Mouse (Mus musculus) C3H10T1/2 (cell line): ENCODE results near the gene Vmn1r208. TPM values are rescaled to one million over a fixed set of nuclear protein-coding genes. Genes with fewer than 3 reads are reported as not detected.

Experiments
- polyA plus RNA-seq, 2 experiments: library from polyadenylated mRNA; unstranded; fragments of >200 nt; fragmentation: generic; extraction: Trizol; gene quantifications; one replicate each; pipeline ENCODE4 v1.2.1; 2012; ENCODE audit warnings: missing spikeins in 2 of 2

Vmn1r208 gene
- polyA plus RNA-seq = not detected

DNA sequence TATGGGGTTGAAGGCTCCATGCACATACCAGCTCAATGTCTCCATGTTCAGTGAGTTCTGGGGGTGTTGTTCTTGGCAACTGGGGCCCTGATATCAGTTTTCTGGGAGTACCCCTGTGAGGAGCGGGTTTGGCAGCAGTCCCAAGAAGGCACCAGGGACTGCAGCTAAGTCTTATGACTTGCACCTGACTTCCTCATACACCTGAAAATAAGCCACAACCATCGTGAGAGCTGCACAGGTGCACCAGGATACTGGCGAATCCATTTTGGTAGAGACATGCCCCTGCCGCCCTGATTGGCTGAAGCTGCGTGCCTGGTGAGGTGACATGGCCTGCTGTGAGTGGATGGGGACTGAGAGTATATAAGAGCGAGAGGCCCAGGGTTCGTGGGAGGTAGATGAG, at the start of gene Vmn1r208:
Gene Vmn1r208, minus strand, starts transcription at position 101 of the 400 bp plus-strand sequence.

DNA sequence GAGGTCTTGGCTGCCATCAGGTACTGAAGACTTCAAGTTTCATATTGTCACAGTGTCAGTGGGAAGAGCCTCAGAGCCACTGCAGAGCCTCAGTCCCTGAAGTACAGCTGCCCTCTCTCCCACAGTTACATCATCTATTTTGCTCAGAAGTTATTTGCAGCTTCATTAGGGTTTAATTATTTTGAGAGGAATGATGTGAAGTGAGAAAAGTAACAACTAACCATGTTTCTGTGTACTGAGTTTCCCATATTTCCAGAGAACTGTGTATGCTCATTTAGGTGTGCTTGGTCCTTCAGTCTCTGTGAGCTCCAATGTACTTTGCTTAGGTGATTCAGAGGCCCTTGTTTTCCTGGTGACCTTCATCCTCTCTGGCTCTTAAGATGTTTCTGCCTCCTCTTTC, 32.4 kb upstream of the Vmn1r208 start, which contains the start of gene Vmn1r209:
Gene Vmn1r209, minus strand, starts transcription at position 101 of the 400 bp plus-strand sequence.

DNA sequence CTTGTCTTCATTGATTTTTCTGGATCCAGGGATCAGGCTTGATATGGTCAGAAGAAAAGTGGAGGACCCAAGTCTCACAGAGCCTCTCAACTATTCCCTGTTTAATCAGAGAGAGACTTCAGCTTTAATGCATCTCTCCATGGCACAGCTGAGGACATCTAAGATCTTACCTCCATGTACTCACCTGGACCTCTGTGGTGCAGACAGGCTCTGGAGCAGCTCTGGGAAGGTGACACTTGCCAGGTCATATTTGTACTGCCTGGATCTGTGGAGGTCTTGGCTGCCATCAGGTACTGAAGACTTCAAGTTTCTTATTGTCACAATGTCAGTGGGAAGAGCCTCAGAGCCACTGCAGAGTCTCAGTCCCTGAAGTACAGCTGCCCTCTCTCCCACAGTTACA, 47.7 kb downstream of the Vmn1r208 start, which contains the start of gene Vmn1r207-ps:
Gene Vmn1r207-ps, minus strand, starts transcription at position 101 of the 400 bp plus-strand sequence.

Other genes starting within 250 kb of the Vmn1r208 start
- gene Vmn1r204, start 224.2 kb downstream of the Vmn1r208 start, polyA plus RNA-seq = not detected
- gene Vmn1r205, start 184.4 kb downstream of the Vmn1r208 start, polyA plus RNA-seq = not detected
- gene Vmn1r206, start 153.1 kb downstream of the Vmn1r208 start, polyA plus RNA-seq = not detected
- gene Vmn1r207-ps, start 47.8 kb downstream of the Vmn1r208 start, polyA plus RNA-seq = not detected
- not detected for gene Vmn1r209, start 32.3 kb upstream of the Vmn1r208 start, polyA plus RNA-seq
- gene Vmn1r210, start 53.9 kb upstream of the Vmn1r208 start, polyA plus RNA-seq = under 1 TPM in 1 of 2 experiments, not detected in 1; 0.02 TPM
- gene Vmn1r211, start 80.2 kb upstream of the Vmn1r208 start, polyA plus RNA-seq = not detected
- gene Vmn1r212, start 106.8 kb upstream of the Vmn1r208 start, polyA plus RNA-seq = not detected
- gene Vmn1r213, start 230.3 kb upstream of the Vmn1r208 start, polyA plus RNA-seq = not detected